Mouse (Mus musculus) intestine, embryonic 16.5 days (tissue): Measurements from ENCODE around the gene Slc25a26. TPM values are rescaled to one million over a fixed set of nuclear protein-coding genes. Genes with fewer than 3 reads are reported as not detected.

Experiments used
- ATAC-seq: fragments of 200-750 bp; cut with Nextera tagmentation; 2 replicates; pipeline ENCODE4 v1.8.0; 2017; ENCODE audit warnings: moderate TSS enrichment, moderate library complexity
- H3K27ac ChIP-seq: fragments of 300-500 bp; sonication (generic); 2 replicates; pipeline ENCODE4 v1.5.1; 2014; ENCODE audit warnings: mild to moderate bottlenecking, low read length
- H3K27me3 ChIP-seq: fragments of 300-500 bp; sonication (generic); replicated peaks from 2 replicates; pipeline ENCODE4 v1.6.1; 2014; ENCODE audit warnings: low read length, control low read depth, mixed read lengths; ENCODE audit not compliant: control insufficient read depth, insufficient read depth
- H3K36me3 ChIP-seq: fragments of 300-500 bp; sonication (generic); 2 replicates; pipeline ENCODE4 v1.6.1; 2014; ENCODE audit warnings: low read length, control low read depth; ENCODE audit not compliant: control insufficient read depth, insufficient read depth
- H3K4me1 ChIP-seq: fragments of 300-500 bp; sonication (generic); 2 replicates; pipeline ENCODE4 v1.6.1; 2014; ENCODE audit warnings: low read length, control low read depth, mixed read lengths; ENCODE audit not compliant: control insufficient read depth, insufficient read depth
- H3K4me2 ChIP-seq: fragments of 300-500 bp; sonication (generic); 2 replicates; pipeline ENCODE4 v1.6.1; 2014; ENCODE audit warnings: low read depth, low read length, control low read depth
- H3K4me3 ChIP-seq: fragments of 300-500 bp; sonication (generic); 2 replicates; pipeline ENCODE4 v1.5.1; 2014; ENCODE audit warnings: mild to moderate bottlenecking, low read length
- H3K9ac ChIP-seq: fragments of 300-500 bp; sonication (generic); 2 replicates; pipeline ENCODE4 v1.6.1; 2014; ENCODE audit warnings: low read depth, low read length
- H3K9me3 ChIP-seq: fragments of 300-500 bp; sonication (generic); 2 replicates; pipeline ENCODE4 v1.6.1; 2016; ENCODE audit warnings: low read length, control low read depth; ENCODE audit not compliant: control insufficient read depth
- WGBS: fragments of 180-500 bp; shearing (Covaris S2); extraction: QIAGEN DNeasy Blood & Tissue Kit; methylation state at CpG from one replicate; pipeline ENCODE4 v1.1.7; 2014; 5-methylcytosine and 5-hydroxymethylcytosine counted together
- polyA plus RNA-seq: library from polyadenylated mRNA; unstranded; fragments of >200 nt; fragmentation: Nextera tagmentation; extraction: Ambion mirVana; gene quantifications from 2 replicates; pipeline ENCODE4 v1.2.1, GENCODE M21; 2015

Slc25a26 gene
- polyA plus RNA-seq, 1 experiment from 2014 or later, result 9.2 TPM

- 42% methylated on average over 1 of the region's 1 CpGs for WGBS
- ATAC-seq, result no peak
- Histone ChIP-seq H3K27me3 (no peaks in the 10 kb centered on the region), H3K4me1 (peaks cover 46% of the 10 kb centered on the region), H3K4me3 (no peak overlapping the region), H3K9ac (no peak overlapping the region), H3K4me2 (no peak overlapping the region), H3K36me3 (no peaks in the 10 kb centered on the region), H3K9me3 (no peaks in the 10 kb centered on the region), H3K27ac (no peak overlapping the region)
These were observed 135.2 kb downstream of the Slc25a26 start for GRCm38 (mm10) chr6:94635343-94635742.

- WGBS, result 51% methylated on average over 5 of the region's 5 CpGs
- Histone ChIP-seq H3K4me3 (no peak overlapping the region), H3K9ac (no peak overlapping the region), H3K4me2 (no peak overlapping the region), H3K9me3 (no peaks in the 10 kb centered on the region), H3K27ac (no peak overlapping the region), H3K27me3 (no peaks in the 10 kb centered on the region), H3K4me1 (peaks cover 40% of the 10 kb centered on the region), H3K36me3 (no peaks in the 10 kb centered on the region)
- ATAC-seq, result peak; percentile 49
These were observed 136.9 kb downstream of the Slc25a26 start for GRCm38 (mm10) chr6:94637024-94637434.

GRCm38 (mm10) chr6:94640297-94640696 lies 140.2 kb downstream of the Slc25a26 start:
- WGBS, result 29% methylated on average over 7 of the region's 7 CpGs
- H3K27ac ChIP-seq, result no peak overlapping the region
- H3K4me3 ChIP-seq, result no peak overlapping the region

GRCm38 (mm10) chr6:94642048-94642447 lies 141.9 kb downstream of the Slc25a26 start:
- no peak for ATAC-seq
- Histone ChIP-seq H3K4me3 (no peak overlapping the region), H3K4me2 (no peak overlapping the region), H3K27ac (no peak overlapping the region), H3K9ac (no peak overlapping the region), H3K36me3 (no peaks in the 10 kb centered on the region), H3K9me3 (no peaks in the 10 kb centered on the region), H3K4me1 (peaks cover 37% of the 10 kb centered on the region), H3K27me3 (no peaks in the 10 kb centered on the region)
- 92% methylated on average over 1 of the region's 1 CpGs for WGBS

More at GRCm38 (mm10) chr6:94640297-94640696, 140.2 kb downstream of the Slc25a26 start:
- no peak overlapping the region for H3K9ac ChIP-seq
- no peaks in the 10 kb centered on the region for H3K27me3 ChIP-seq
- no peaks in the 10 kb centered on the region for H3K36me3 ChIP-seq
- no peaks in the 10 kb centered on the region for H3K9me3 ChIP-seq
- peaks cover 38% of the 10 kb centered on the region for H3K4me1 ChIP-seq
- H3K4me2 ChIP-seq, result no peak overlapping the region
- ATAC-seq, result no peak

- H3K27ac ChIP-seq, result no peak overlapping the region
- H3K4me3 ChIP-seq, result no peak overlapping the region
- H3K4me1 ChIP-seq, result peaks cover 46% of the 10 kb centered on the region
- H3K36me3 ChIP-seq, result no peaks in the 10 kb centered on the region
- H3K4me2 ChIP-seq, result no peak overlapping the region
- no peaks in the 10 kb centered on the region for H3K9me3 ChIP-seq
- no peaks in the 10 kb centered on the region for H3K27me3 ChIP-seq
- WGBS, result 85% methylated on average over 2 of the region's 2 CpGs
- no peak for ATAC-seq
- H3K9ac ChIP-seq, result no peak overlapping the region
These were observed 143.9 kb downstream of the Slc25a26 start for GRCm38 (mm10) chr6:94643989-94644388.

- Histone ChIP-seq H3K4me2 (no peak overlapping the region), H3K4me1 (peaks cover 49% of the 10 kb centered on the region), H3K9ac (no peak overlapping the region; the same call in 1 of the 2 replicates), H3K4me3 (no peak overlapping the region), H3K9me3 (no peaks in the 10 kb centered on the region), H3K36me3 (no peaks in the 10 kb centered on the region), H3K27me3 (no peaks in the 10 kb centered on the region), H3K27ac (no peak overlapping the region)
- WGBS, result 61% methylated on average over 3 of the region's 3 CpGs
- ATAC-seq, result no peak
These were observed 144.5 kb downstream of the Slc25a26 start for GRCm38 (mm10) chr6:94644641-94645040.

GRCm38 (mm10) chr6:94645723-94646122 lies 145.6 kb downstream of the Slc25a26 start:
- Histone ChIP-seq H3K9me3 (no peaks in the 10 kb centered on the region), H3K27ac (no peak overlapping the region), H3K36me3 (no peaks in the 10 kb centered on the region), H3K4me1 (peaks cover 48% of the 10 kb centered on the region), H3K9ac (no peak overlapping the region), H3K4me3 (no peak overlapping the region), H3K27me3 (no peaks in the 10 kb centered on the region), H3K4me2 (no peak overlapping the region)
- ATAC-seq, result no peak
- WGBS, result 30% methylated on average over 4 of the region's 4 CpGs

- Histone ChIP-seq H3K9me3 (no peaks in the 10 kb centered on the region), H3K27me3 (no peaks in the 10 kb centered on the region), H3K9ac (no peak overlapping the region), H3K4me2 (no peak overlapping the region), H3K4me1 (peaks cover 48% of the 10 kb centered on the region), H3K27ac (0 out of 2 replicates have a peak overlapping the region, but pooled peaks have one; percentile 22), H3K4me3 (no peak overlapping the region), H3K36me3 (no peaks in the 10 kb centered on the region)
- 67% methylated on average over 6 of the region's 6 CpGs for WGBS
- no peak for ATAC-seq
These were observed 146.2 kb downstream of the Slc25a26 start for GRCm38 (mm10) chr6:94646274-94646863.

GRCm38 (mm10) chr6:94646902-94647301 lies 146.8 kb downstream of the Slc25a26 start:
- peaks cover 44% of the 10 kb centered on the region for H3K4me1 ChIP-seq
- WGBS, result 71% methylated on average over 6 of the region's 6 CpGs

More at GRCm38 (mm10) chr6:94646902-94647301, 146.8 kb downstream of the Slc25a26 start:
- no peak overlapping the region for H3K27ac ChIP-seq
- ATAC-seq, result no peak
- H3K4me3 ChIP-seq, result no peak overlapping the region
- no peak overlapping the region for H3K9ac ChIP-seq
- no peak overlapping the region for H3K4me2 ChIP-seq
- no peaks in the 10 kb centered on the region for H3K9me3 ChIP-seq
- H3K27me3 ChIP-seq, result no peaks in the 10 kb centered on the region
- H3K36me3 ChIP-seq, result no peaks in the 10 kb centered on the region
